Mouse (Mus musculus) adrenal gland, postnatal 4 days (tissue): Measurements from ENCODE around the gene Tex2. TPM values are rescaled to one million over a fixed set of nuclear protein-coding genes. Genes with fewer than 3 reads are reported as not detected.
"Not testable (repeated sequence)": the region's sequence is repeated elsewhere in the genome, so short reads cannot be mapped to it uniquely, and the experiment has no call there.

Source experiments
- DNase-seq, 2 experiments: peaks; one replicate each; pipeline ENCODE4 v3.0.0; 2021 to 2022; ENCODE audit warnings: low spot score in 2 of 2, mixed read lengths in 2 of 2
- total RNA-seq, 2 experiments: library from RNA; stranded (reverse); gene quantifications; 2 replicates each; pipeline ENCODE4 v1.2.3; 2021

Tex2 gene
- total RNA-seq, 2 experiments from 2014 or later = 31.5 to 33.0 TPM

GRCm38 (mm10) chr11:106622056-106622455, 8.8 kb upstream of the Tex2 start:
- no peak for DNase-seq

DNA sequence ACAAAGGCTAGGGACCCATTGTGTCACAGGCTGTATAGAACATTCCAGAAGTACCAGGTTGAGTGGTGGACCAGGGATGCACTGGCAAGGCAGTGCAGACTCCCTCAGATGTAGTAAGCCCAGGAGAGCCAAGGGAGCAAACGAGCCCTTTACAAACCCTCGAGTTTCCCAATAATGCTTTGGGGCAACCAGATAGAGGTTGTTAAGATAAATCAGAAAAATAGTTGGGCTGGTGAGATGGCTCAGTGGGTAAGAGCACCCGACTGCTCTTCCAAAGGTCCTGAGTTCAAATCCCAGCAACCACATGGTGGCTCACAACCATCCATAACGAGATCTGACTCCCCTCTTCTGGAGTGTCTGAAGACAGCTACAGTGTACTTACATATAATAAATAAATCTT, 5.5 kb upstream of the Tex2 start:
- not testable (repeated sequence) for DNase-seq

DNA sequence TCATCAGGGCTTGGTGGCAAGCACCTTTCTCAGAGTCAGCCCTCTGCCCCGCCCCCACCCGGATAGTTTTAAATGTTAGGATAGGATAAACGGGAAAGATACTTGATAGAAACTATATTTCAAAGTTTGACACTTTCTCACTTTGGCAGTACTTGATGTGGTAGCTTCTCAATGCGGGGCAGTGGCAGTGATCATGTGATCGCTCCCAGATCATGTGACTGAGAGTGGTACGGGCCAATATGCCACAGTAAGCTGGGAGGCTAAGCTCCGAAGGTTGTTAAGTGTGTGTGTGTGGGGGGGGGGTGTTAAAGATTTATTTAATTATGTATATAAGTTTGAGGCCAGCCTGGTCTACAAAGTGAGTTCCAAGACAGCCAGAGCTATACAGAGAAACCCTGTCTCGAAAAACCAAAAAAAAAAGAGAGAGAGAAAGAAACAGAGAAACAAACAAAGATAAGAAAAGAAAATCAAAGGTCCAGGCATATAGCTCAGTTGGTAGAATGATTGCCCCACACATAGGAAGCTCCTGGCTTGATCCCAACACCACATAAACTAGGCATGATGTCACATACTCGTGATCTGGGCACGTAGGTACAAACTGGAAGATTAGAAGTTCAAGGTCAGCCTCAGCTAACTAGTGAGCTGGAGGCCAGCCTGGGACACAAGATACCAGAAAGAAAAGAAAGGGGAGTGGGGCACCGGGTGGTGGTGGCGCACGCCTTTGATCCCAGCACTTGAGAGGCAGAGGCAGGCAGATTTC, 4.8 kb upstream of the Tex2 start:
- DNase-seq = no peak

GRCm38 (mm10) chr11:106615561-106615960, 2.3 kb upstream of the Tex2 start:
- no peak for DNase-seq

DNA sequence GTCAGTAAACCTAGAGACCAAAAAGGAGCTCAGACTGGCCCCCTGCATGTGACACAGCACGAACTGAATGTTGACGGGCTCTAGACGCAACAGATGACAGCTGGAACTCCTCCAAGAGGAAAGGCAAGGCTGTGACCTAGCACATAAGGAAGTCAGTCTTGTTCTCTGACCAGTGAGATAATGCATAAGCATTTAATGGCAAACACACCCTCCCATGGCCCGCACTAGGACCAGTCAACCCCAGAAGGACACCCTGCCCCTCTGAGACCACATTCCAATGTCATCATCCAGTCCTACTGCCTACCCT, 1.1 kb upstream of the Tex2 start:
- no peak for DNase-seq

DNA sequence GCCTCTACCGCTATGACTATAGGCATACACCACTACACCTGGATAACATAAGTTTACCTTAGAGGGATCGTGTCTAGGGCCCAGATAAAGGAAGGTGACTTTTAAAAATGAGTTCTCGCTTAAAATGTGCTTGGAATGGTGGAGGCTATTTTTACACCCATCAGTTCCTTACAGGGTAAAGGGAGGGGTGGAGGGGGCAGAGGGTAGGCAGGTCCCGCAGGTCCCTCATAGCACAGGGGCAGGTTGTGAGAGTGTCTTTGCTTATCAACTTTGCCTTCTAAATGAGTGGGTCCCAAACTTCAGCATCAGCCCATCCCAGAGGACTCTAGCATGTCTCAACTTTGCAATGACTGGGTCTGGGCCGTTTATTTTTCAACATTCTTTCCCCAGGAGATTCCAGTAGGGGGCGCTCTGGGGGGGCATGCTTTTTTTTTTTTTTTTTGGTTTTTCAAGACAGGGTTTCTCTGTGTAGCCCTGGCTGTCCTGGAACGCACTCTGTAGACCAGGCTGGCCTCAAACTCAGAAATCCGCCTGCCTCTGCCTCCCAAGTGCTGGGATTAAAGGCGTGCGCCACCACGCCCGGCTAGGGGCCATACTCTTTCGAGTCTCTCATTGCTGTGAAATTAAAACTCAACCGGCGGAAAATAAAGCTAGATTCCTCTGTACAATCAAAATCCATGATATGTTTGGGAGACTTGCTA, 565 bp upstream of the Tex2 start:
- no peak for DNase-seq

DNA sequence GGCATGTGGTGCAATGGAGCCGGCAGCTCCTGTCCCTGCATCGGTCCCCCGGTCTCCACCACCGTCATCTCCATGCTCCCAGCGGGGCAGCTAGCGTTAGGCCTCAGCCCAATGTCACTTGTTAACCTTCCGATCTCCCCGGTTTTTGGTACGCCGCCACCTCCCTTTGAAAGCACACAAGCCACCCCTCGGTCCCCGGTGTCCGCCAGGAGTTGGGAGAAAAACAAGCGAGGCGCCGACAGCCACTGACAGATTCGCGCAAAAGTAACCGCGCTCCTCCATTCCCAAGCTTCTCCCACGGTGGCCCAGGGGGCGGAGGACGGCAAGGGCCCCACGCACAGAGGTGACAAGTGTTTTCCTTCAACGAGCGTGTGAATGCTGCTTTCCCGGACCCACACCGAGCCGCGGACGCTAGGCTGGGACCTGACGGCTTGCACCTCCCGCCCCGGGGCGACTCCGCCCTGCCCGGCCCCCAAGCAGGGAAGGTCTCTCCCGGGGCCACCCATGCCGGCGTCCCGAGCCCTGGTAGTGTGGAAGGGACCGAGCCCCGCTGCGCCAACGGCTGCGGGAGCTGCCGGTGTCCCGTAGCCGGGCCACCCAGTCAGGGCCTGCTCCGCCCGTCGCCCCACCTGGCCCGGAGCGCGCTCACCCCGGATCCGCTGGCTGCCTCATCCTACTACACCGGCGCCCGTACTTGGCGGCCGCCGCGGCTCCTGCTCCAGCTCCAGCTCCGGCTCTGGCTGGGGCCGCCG, 838 bp downstream of the Tex2 start:
- peak; percentile 10 to 28 for DNase-seq

- DNase-seq = no peak
Measured at GRCm38 (mm10) chr11:106609731-106610130, 3.5 kb downstream of the Tex2 start.

GRCm38 (mm10) chr11:106607316-106607715, 5.9 kb downstream of the Tex2 start:
- no peak for DNase-seq

- no peak for DNase-seq
Measured at GRCm38 (mm10) chr11:106606042-106606441, 7.2 kb downstream of the Tex2 start.

DNA sequence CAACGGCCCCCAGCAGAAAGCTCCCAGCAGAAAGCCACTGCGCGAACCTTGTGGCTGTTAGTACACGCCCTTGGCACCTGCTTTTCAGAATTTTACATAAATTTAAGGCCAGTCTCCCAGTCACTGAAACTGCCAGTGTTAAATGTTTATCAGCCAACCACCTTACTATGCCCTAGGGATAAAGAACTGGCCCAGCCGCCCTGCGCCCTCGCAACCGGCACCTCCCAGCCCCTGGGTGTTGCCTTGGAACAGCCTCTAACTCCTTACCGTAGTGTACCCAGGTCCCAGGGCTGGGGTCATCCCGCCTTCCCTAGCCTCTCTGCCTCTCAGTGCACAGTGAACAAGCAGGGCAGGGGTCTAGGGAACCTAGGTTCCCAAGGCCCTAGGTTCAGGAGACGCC, 10.0 kb downstream of the Tex2 start:
- no peak for DNase-seq

DNA sequence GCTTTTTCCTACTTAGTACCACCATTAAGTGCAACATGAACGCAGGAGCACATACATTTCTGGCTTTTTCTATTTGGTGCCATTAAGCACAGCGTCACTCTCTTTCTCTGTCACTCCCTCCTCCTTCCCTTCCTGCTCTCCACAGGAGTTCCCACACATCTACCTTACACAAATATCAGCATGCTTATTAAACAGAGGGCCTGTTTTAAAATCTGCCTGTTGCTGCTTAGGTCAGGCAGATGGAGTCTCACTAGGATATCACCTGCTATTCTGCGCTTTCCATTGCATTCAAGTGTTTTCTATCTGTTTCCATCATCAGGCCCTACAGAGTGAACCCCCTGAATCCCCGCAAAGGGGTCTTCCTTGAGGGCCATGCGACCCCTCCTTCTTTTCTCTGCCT, 13.1 kb downstream of the Tex2 start:
- DNase-seq = no peak

- DNase-seq = no peak
Measured at GRCm38 (mm10) chr11:106599345-106599744, 13.9 kb downstream of the Tex2 start.

- no peak for DNase-seq
Measured at GRCm38 (mm10) chr11:106598339-106598738, 14.9 kb downstream of the Tex2 start.

GRCm38 (mm10) chr11:106597737-106598330, 15.4 kb downstream of the Tex2 start:
- no peak for DNase-seq

GRCm38 (mm10) chr11:106591183-106591582, 22.0 kb downstream of the Tex2 start:
- no peak for DNase-seq

DNA sequence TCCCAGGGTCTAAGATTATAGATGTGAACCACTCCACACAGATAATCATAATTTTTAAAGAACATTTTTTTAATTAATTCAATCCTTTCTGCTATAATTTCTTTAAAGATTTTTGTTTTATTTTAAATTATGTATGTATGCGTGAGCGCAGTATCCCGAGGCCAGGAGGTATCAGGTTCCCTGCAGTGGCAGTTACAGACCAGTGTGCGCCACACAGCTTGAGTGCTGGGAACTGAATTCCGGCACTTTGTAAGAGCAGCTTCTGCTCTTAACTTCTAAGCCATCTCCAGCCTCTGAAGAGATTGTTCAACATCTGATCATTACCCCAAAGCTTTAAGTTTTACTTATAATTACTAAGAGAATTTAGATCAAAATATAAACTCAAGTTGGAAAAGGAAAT, 23.1 kb downstream of the Tex2 start:
- no peak for DNase-seq

GRCm38 (mm10) chr11:106588781-106589180, 24.4 kb downstream of the Tex2 start:
- no peak for DNase-seq

GRCm38 (mm10) chr11:106587786-106588519, 25.3 kb downstream of the Tex2 start:
- DNase-seq = no peak

GRCm38 (mm10) chr11:106583801-106584200, 29.4 kb downstream of the Tex2 start:
- no peak for DNase-seq

DNA sequence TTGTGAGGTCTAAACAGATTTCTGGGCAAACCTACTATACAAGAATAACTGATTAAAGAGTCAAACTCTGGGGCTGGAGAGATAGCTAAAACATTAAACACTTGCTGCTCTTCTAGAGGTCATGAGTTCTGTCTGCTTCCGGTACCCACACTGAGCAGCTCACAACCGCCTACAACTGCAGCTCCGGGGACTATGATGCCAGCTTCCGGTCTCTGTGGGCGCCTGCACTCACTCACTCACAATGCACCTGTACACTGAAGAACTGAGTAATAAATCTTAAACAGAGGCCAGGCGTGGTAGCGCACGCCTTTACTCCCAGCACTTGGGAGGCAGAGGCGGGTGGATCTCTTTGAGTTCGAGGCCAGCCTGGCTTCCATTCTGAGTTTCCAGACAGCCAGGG, 31.9 kb downstream of the Tex2 start:
- DNase-seq = no peak
